Mouse (Mus musculus): ENCODE measurements around the gene Safb. TPM values are rescaled to one million over a fixed set of nuclear protein-coding genes. Genes with fewer than 3 reads are reported as not detected.
"Not testable (repeated sequence)": the region's sequence is repeated elsewhere in the genome, so short reads cannot be mapped to it uniquely, and the experiment has no call there.

Gene Safb
- polyA plus RNA-seq, 1 experiment from 2014 or later = 104 TPM

- H3K4me1 ChIP-seq (replicated peaks) = peaks cover 11% of the 10 kb centered on the region
- H3K36me3 ChIP-seq = peaks cover 87% of the 10 kb centered on the region
- no peak for ATAC-seq (ENCODE audit: low read depth)
- no peak overlapping the region for H3K4me3 ChIP-seq
- no peaks in the 10 kb centered on the region for H3K9me3 ChIP-seq
- no peaks in the 10 kb centered on the region for H3K27me3 ChIP-seq
- no peak overlapping the region for H3K27ac ChIP-seq (replicated peaks)
- H3K4me2 ChIP-seq = no peak overlapping the region
- 95% methylated on average over 28 of the region's 28 CpGs for WGBS
- no peak overlapping the region for H3K9ac ChIP-seq
Observed at GRCm38 (mm10) chr17:56603186-56604069, 18.8 kb downstream of the Safb start.

- no peaks in the 10 kb centered on the region for H3K27me3 ChIP-seq
- no peak overlapping the region for H3K27ac ChIP-seq (replicated peaks)
- H3K4me2 ChIP-seq = no peak overlapping the region
- ATAC-seq (ENCODE audit: low read depth) = no peak
- H3K9me3 ChIP-seq = no peaks in the 10 kb centered on the region
- WGBS = 92% methylated on average over 9 of the region's 9 CpGs
- H3K36me3 ChIP-seq = peaks cover 87% of the 10 kb centered on the region
- H3K9ac ChIP-seq = no peak overlapping the region
- H3K4me1 ChIP-seq (replicated peaks) = peaks cover 17% of the 10 kb centered on the region
- no peak overlapping the region for H3K4me3 ChIP-seq
Observed at GRCm38 (mm10) chr17:56604070-56604380, 19.4 kb downstream of the Safb start.

- ATAC-seq (ENCODE audit: low read depth) = no peak
- Histone ChIP-seq H3K9me3 (no peaks in the 10 kb centered on the region), H3K27ac (replicated peaks) (no peak overlapping the region), H3K4me3 (no peak overlapping the region), H3K27me3 (no peaks in the 10 kb centered on the region), H3K9ac (no peak overlapping the region), H3K4me1 (replicated peaks) (peaks cover 19% of the 10 kb centered on the region), H3K4me2 (no peak overlapping the region), H3K36me3 (peaks cover 83% of the 10 kb centered on the region)
- 92% methylated on average over 3 of the region's 3 CpGs for WGBS
Observed at GRCm38 (mm10) chr17:56604422-56604821, 19.8 kb downstream of the Safb start.

GRCm38 (mm10) chr17:56605431-56605830 lies 20.8 kb downstream of the Safb start:
- no peak for ATAC-seq (ENCODE audit: low read depth)
- Histone ChIP-seq H3K4me1 (replicated peaks) (peaks cover 24% of the 10 kb centered on the region), H3K27me3 (no peaks in the 10 kb centered on the region), H3K9me3 (no peaks in the 10 kb centered on the region), H3K36me3 (peaks cover 73% of the 10 kb centered on the region), H3K27ac (replicated peaks) (no peak overlapping the region), H3K4me2 (no peak overlapping the region), H3K9ac (no peak overlapping the region), H3K4me3 (no peak overlapping the region)
- WGBS = 93% methylated on average over 9 of the region's 9 CpGs

- WGBS = 69% methylated on average over 3 of the region's 3 CpGs
- H3K4me2 ChIP-seq = no peak overlapping the region
- 0 out of 2 replicates have a peak overlapping the region, but pooled peaks have one; percentile 53 for H3K4me3 ChIP-seq
- H3K9ac ChIP-seq = no peak overlapping the region
- no peaks in the 10 kb centered on the region for H3K27me3 ChIP-seq
- H3K9me3 ChIP-seq = no peaks in the 10 kb centered on the region
- no peak for ATAC-seq (ENCODE audit: low read depth)
- peaks cover 34% of the 10 kb centered on the region for H3K4me1 ChIP-seq (replicated peaks)
- peaks cover 52% of the 10 kb centered on the region for H3K36me3 ChIP-seq
- no peak overlapping the region for H3K27ac ChIP-seq (replicated peaks)
Observed at GRCm38 (mm10) chr17:56607521-56608062, 23.0 kb downstream of the Safb start.

GRCm38 (mm10) chr17:56608699-56609098 lies 24.1 kb downstream of the Safb start:
- Histone ChIP-seq H3K9ac (peak overlapping the region; percentile 71), H3K9me3 (no peaks in the 10 kb centered on the region), H3K27me3 (no peaks in the 10 kb centered on the region), H3K4me1 (replicated peaks) (peaks cover 34% of the 10 kb centered on the region), H3K27ac (replicated peaks) (peak overlapping the region; percentile 78), H3K36me3 (peaks cover 41% of the 10 kb centered on the region), H3K4me3 (peak overlapping the region; percentile 53), H3K4me2 (peak overlapping the region; percentile 64)
- no peak for ATAC-seq (ENCODE audit: low read depth)
- 65% methylated on average over 5 of the region's 5 CpGs for WGBS

- Histone ChIP-seq H3K4me1 (replicated peaks) (peaks cover 40% of the 10 kb centered on the region), H3K4me3 (peak within 1 kb of the TSS; percentile 53), H3K9me3 (no peaks in the 10 kb centered on the region), H3K27me3 (no peaks in the 10 kb centered on the region), H3K9ac (peak within 1 kb of the TSS; percentile 76), H3K36me3 (peaks cover 37% of the 10 kb centered on the region), H3K27ac (replicated peaks) (peak within 1 kb of the TSS; percentile 78), H3K4me2 (peak within 1 kb of the TSS; percentile 64)
- peak; percentile 90 for ATAC-seq (ENCODE audit: low read depth)
- WGBS = under 1% methylated on average over 44 of the region's 44 CpGs
Observed at GRCm38 (mm10) chr17:56609452-56610171, 25.0 kb downstream of the Safb start, which contains the start of gene 2410015M20Rik. Gene 2410015M20Rik (minus strand): TSS chr17:56609771.

- Histone ChIP-seq H3K36me3 (peaks cover 37% of the 10 kb centered on the region), H3K27ac (replicated peaks) (no peak overlapping the region), H3K4me2 (no peak overlapping the region), H3K9ac (no peak overlapping the region), H3K4me3 (no peak overlapping the region), H3K9me3 (no peaks in the 10 kb centered on the region), H3K4me1 (replicated peaks) (peaks cover 50% of the 10 kb centered on the region), H3K27me3 (no peaks in the 10 kb centered on the region)
- 67% methylated on average over 2 of the region's 2 CpGs for WGBS
- no peak for ATAC-seq (ENCODE audit: low read depth)
Observed at GRCm38 (mm10) chr17:56611323-56611722, 26.7 kb downstream of the Safb start.

- no peak overlapping the region for H3K9ac ChIP-seq
- ATAC-seq (ENCODE audit: low read depth) = no peak
- no peak overlapping the region for H3K4me2 ChIP-seq
- H3K4me1 ChIP-seq (replicated peaks) = peaks cover 50% of the 10 kb centered on the region
- no peaks in the 10 kb centered on the region for H3K27me3 ChIP-seq
- 12% methylated on average over 14 of the region's 14 CpGs for WGBS
- H3K36me3 ChIP-seq = peaks cover 37% of the 10 kb centered on the region
- no peaks in the 10 kb centered on the region for H3K9me3 ChIP-seq
- H3K27ac ChIP-seq (replicated peaks) = no peak overlapping the region
- H3K4me3 ChIP-seq = no peak overlapping the region
Observed at GRCm38 (mm10) chr17:56611861-56612564, 27.4 kb downstream of the Safb start.

- Histone ChIP-seq H3K36me3 (peaks cover 36% of the 10 kb centered on the region), H3K4me1 (replicated peaks) (peaks cover 47% of the 10 kb centered on the region)
- H3K9me3 ChIP-seq; H3K27ac ChIP-seq (replicated peaks); H3K4me3 ChIP-seq; ATAC-seq (ENCODE audit: low read depth); H3K9ac ChIP-seq; H3K4me2 ChIP-seq; H3K27me3 ChIP-seq: not testable (repeated sequence)
- WGBS = 78% methylated on average over 10 of the region's 10 CpGs
Observed at GRCm38 (mm10) chr17:56612565-56612939, 27.9 kb downstream of the Safb start.

GRCm38 (mm10) chr17:56613236-56613844 lies 28.7 kb downstream of the Safb start, which contains the start of gene Rpl36:
Gene Rpl36 (plus strand): TSS chr17:56613416.
- Histone ChIP-seq H3K4me1 (replicated peaks) (peaks cover 39% of the 10 kb centered on the region), H3K27me3 (no peaks in the 10 kb centered on the region), H3K4me2 (peak within 1 kb of the TSS; percentile 90), H3K9ac (peak within 1 kb of the TSS; percentile 90), H3K27ac (replicated peaks) (peak within 1 kb of the TSS; percentile 91), H3K36me3 (peaks cover 41% of the 10 kb centered on the region), H3K9me3 (no peaks in the 10 kb centered on the region), H3K4me3 (peak within 1 kb of the TSS; percentile 70)
- WGBS = under 1% methylated on average over 52 of the region's 52 CpGs
- peak; percentile 51 for ATAC-seq (ENCODE audit: low read depth)
